Mouse (Mus musculus): Measurements from ENCODE around the gene Lipt2.

- TF ChIP-seq CTCF (IDR thresholded peaks at IDR 0.05) (peak; percentile 63), POLR2A (IDR thresholded peaks at IDR 0.05; ENCODE audit: insufficient read depth, low read depth, low read length) (peak; percentile 75; the same call in 1 of the 2 replicates)
Measured at GRCm38 (mm10) chr7:100159105-100159841, at the start of gene Lipt2.

Data from heart, adult 2 months (tissue).